Mouse (Mus musculus): ENCODE measurements around the gene Rit1.

DNA sequence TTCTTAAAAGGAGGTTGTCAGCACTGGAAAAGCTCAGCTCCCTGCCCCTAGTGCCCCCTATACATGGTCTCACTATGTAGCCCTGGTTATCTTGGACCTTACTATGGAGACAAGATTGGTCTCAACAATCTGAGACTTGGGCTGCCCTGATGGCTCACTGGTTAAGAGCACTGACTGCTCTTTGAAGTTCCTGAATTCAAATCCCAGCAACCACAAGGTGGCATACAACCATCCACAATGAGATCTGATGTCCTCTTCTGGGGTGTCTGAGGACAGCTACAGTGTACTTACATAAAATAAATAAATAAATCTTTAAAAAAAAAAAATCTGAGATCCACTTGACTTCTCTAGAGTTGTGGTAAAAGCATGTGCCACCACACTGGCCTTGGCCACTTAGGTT is 21.1 kb upstream of the Rit1 start:
- TF ChIP-seq POLR2A (IDR thresholded peaks at IDR 0.05; ENCODE audit: extremely low read depth, insufficient read depth, low read length) (no peak), CTCF (IDR thresholded peaks at IDR 0.05; ENCODE audit: extremely low read depth, insufficient read depth, low read length) (no peak)
